Mouse (Mus musculus) large intestine, adult 2 months (tissue): ENCODE data around the gene Tigd2. TPM values are rescaled to one million over a fixed set of nuclear protein-coding genes. Genes with fewer than 3 reads are reported as not detected.
A peak's percentile ranks its signal among the peaks of the same experiment; 100 is the strongest.

Source experiments
- DNase-seq: peaks from one replicate; pipeline ENCODE4 v3.0.0-alpha.2; 2012; ENCODE audit warnings: low read depth, low spot score
- WGBS: fragments of 180-500 bp; shearing (Covaris S2); methylation state at CpG from one replicate; pipeline ENCODE4 v1.1.7; 2018; 5-methylcytosine and 5-hydroxymethylcytosine counted together
- polyA plus RNA-seq: library from polyadenylated mRNA; depleted of rRNA; stranded (reverse); fragments of >200 nt; gene quantifications from 2 replicates; pipeline ENCODE4 v1.2.3, GENCODE M21; 2012; rRNA removed

Tigd2 gene
- polyA plus RNA-seq, 1 experiment, result 1.4 TPM

DNA sequence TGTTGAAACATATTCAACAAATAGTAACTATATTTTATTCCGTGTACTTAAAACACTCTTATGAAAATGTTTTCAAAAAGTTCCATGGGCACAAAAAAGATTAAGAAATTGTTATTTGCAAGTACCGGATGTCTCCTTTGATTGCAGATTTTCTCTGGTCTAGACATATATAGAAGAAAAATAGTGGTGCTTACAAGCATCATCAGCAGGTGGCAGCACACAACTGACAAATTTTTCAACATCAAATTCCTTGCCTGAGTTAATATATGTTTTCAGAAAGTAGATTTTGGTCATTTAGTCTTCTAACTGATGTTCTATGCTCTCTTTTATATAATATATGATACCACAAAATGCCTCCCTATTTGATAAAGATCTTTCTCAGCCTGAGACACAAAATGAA, 41.0 kb downstream of the Tigd2 start:
- whole genome bisulfite sequencing, result 11% methylated on average over 2 of the region's 2 CpGs
- peak; percentile 18 for DNase-seq

DNA sequence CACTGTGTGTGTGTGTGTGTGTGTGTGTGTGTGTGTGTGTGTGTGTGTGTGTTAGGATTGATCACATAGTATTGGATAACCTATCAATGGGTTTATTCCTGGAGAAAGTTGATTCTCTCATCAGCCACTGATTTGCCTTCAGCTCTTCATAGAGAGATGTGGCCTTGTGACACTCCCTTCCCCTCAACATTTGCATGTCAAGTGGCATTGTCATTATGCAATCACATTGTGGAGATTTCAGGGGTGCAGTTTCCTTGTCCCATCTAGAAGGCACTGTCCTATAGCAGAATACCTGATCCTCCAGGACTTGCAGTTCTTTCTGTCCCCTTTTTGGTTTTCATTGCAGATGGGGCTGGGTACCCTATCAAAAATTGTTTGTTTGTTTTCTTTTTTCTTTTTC, 41.9 kb downstream of the Tigd2 start:
- no peak for DNase-seq

DNA sequence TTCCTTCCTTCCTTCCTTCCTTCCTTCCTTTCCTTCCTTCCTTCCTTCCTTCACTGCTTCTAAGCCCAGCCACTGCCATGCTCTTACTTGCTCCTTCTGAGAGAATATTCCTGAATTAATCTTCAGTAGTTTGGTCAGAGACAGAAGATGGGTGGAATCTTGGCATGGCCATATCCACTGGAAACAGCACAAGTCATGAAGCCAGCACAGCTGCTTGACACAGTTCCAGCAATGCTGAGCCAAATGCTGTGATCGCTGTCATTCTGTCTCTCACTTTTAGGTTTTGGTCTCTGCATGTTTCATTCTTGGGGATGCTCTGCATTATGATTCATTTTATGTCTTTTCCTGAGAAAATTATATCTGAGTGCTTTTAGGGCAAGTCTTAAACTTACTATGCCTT, 47.2 kb downstream of the Tigd2 start:
- WGBS, result 67% methylated on average over 1 of the region's 1 CpGs
- no peak for DNase-seq

Other genes starting within 250 kb of the Tigd2 start
- 1.5 and 2.6 TPM in 2 replicates for gene Fam13a, start 184.3 kb upstream of the Tigd2 start, polyA plus RNA-seq
- gene Gprin3, start 217.4 kb downstream of the Tigd2 start, polyA plus RNA-seq, result 0.69 and 3.1 TPM in 2 replicates